Mouse (Mus musculus): Measurements from ENCODE around the gene Ddx39b. TPM values are rescaled to one million over a fixed set of nuclear protein-coding genes. Genes with fewer than 3 reads are reported as not detected.
A peak's percentile ranks its signal among the peaks of the same experiment; 100 is the strongest.

Gene Ddx39b
- total and polyA plus RNA-seq, 3 experiments: 208 to 411 (median 242) TPM

DNA sequence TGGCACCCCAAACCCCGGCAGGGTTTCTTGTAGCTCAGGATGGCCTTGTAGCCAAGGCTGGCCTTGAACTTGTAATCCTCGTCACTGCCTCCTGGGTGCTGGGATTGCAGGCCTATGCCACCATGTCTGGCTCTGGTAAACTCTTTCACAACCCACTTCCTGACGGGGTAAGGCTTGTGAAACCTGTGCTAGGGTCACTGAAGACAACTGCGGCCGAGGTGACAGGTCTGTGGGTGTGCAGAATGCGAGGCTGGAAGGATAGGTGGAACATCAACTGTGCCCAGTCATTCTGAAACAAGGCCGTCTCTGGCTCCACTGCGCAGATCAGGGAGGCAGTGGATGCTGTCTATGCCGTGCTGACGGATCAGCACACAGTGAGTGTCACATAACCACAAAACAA lies 10.5 kb upstream of the Ddx39b start (continued):
- peak; percentile 68; the same call in 1 of the 2 replicates for TF ChIP-seq MXI1 (IDR thresholded peaks at IDR 0.05; ENCODE audit: low read depth, low read length)
- TF ChIP-seq TBP (conservative IDR thresholded peaks at IDR 0.05; ENCODE audit: low read depth, low read length): no peak
- TF ChIP-seq MAFK (IDR thresholded peaks at IDR 0.05; ENCODE audit: insufficient replicate concordance, low read length): no peak
- TF ChIP-seq MAZ (IDR thresholded peaks at IDR 0.05; ENCODE audit: low read depth, low read length): no peak
- no peak for TF ChIP-seq CTCF (conservative IDR thresholded peaks at IDR 0.05 in 1 of 2, IDR thresholded peaks at IDR 0.05 in 1 of 2; ENCODE audit: low read depth in 2 of 2, low read length in 2 of 2)
- TF ChIP-seq MEF2A (IDR thresholded peaks at IDR 0.05; ENCODE audit: borderline replicate concordance, low read depth, low read length): no peak

DNA sequence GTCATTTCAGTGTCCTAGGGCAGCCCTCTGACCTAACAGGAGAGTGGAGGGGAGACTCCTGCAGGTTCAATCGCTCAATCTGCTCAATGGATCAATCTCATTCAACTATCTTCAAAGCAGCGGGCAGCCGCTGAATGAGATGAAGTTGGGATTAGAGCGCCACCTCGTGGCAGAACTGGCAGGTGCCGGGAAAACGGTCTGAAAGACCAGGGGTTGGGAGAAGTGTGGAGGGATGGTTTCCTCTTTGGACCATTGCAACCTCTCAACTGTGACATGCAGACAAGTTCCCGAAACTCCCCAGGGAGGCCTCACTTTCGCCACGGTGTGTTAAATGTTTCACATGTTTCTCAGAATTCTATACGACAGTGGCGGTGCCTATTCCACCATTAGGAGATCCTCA lies 9.5 kb upstream of the Ddx39b start:
- Histone ChIP-seq H3K4me2 (ENCODE audit: insufficient read depth, low read depth, poor library complexity, severe bottlenecking) (peak overlapping the region; percentile 69), H3K4me1 (ENCODE audit: control insufficient read depth in 1 of 2, insufficient read depth in 2 of 2) (peaks cover 17 to 67% of the 10 kb centered on the region in 2 experiments), H3K36me3 (replicated peaks in 1 of 2; ENCODE audit: control insufficient read depth in 1 of 2, insufficient read depth in 1 of 2, low read length in 1 of 2) (peaks cover 33 to 60% of the 10 kb centered on the region in 2 experiments), H3K9ac (ENCODE audit: insufficient read depth, low read depth) (peak overlapping the region; percentile 35; the same call in 1 of the 2 replicates), H3K27ac (ENCODE audit: insufficient read depth, low read depth) (peak overlapping the region; percentile 41), H3K79me2 (replicated peaks; ENCODE audit: control insufficient read depth, extremely low read depth, insufficient read depth, poor library complexity, severe bottlenecking) (peaks cover 31% of the 10 kb centered on the region), H3K27me3 (replicated peaks) (no peaks in the 10 kb centered on the region), H3K9me3 (replicated peaks; ENCODE audit: low read length) (no peaks in the 10 kb centered on the region), H3K4me3 (replicated peaks in 1 of 3; ENCODE audit: low read depth in 2 of 3, low read length in 2 of 3, poor library complexity in 1 of 3) (no peak overlapping the region)
- dilution Hi-C loops (cut with MboI; ENCODE audit: extremely low pct_ligation_motif_present, extremely low pct_unique_long_range_greater_than_20kb, low sequenced_read_pairs) (no loop called here), in situ Hi-C loops (cut with MboI; ENCODE audit: low pct_ligation_motif_present, low pct_unique_long_range_greater_than_20kb, low sequenced_read_pairs) (loop anchor here (5.0 to 10.0 kb wide), 3 partner anchors 60 to 217 kb away; partner anchors contain the start of genes Ly6g5b and Vwa7)
- peak; percentile 88 for DNase-seq (ENCODE audit: extremely low read depth)
- TF ChIP-seq E2F4 (IDR thresholded peaks at IDR 0.05; ENCODE audit: insufficient replicate concordance, low read depth, low read length): no peak
- 0 out of 2 replicates have a peak, but pooled peaks have one; percentile 22 for TF ChIP-seq EP300 (IDR thresholded peaks at IDR 0.05; ENCODE audit: low read length)
- TF ChIP-seq PAX5 (IDR thresholded peaks at IDR 0.05; ENCODE audit: low read length): no peak
- no peak for TF ChIP-seq USF2 (conservative IDR thresholded peaks at IDR 0.05; ENCODE audit: low read depth, low read length)
- 0 out of 2 replicates have a peak, but pooled peaks have one; percentile 17 for TF ChIP-seq MAZ (IDR thresholded peaks at IDR 0.05; ENCODE audit: low read depth, low read length)
- peak; percentile 47; the same call in 1 of the 2 replicates for TF ChIP-seq CHD2 (IDR thresholded peaks at IDR 0.05; ENCODE audit: low read length)
- TF ChIP-seq SMC3 (IDR thresholded peaks at IDR 0.05; ENCODE audit: low read depth, low read length): peak; percentile 96
- no peak for TF ChIP-seq UBTF (IDR thresholded peaks at IDR 0.05; ENCODE audit: low read depth, low read length)
- TF ChIP-seq MAX (IDR thresholded peaks at IDR 0.05; ENCODE audit: low read length): peak; percentile 59; the same call in 1 of the 2 replicates
- TF ChIP-seq MXI1 (IDR thresholded peaks at IDR 0.05; ENCODE audit: low read depth, low read length): no peak
- TF ChIP-seq ELF1 (IDR thresholded peaks at IDR 0.05; ENCODE audit: low read depth, low read length): peak; percentile 46
- TF ChIP-seq JUN (IDR thresholded peaks at IDR 0.05; ENCODE audit: insufficient read depth, low read depth, low read length): no peak
- no peak for TF ChIP-seq MAFK (IDR thresholded peaks at IDR 0.05; ENCODE audit: insufficient replicate concordance, low read length)
- TF ChIP-seq MYC (IDR thresholded peaks at IDR 0.05; ENCODE audit: low read depth, low read length): peak; percentile 65; the same call in 1 of the 2 replicates
- no peak; the same call in 1 of the 2 replicates for TF ChIP-seq NELFE (IDR thresholded peaks at IDR 0.05; ENCODE audit: low read depth, low read length)
- TF ChIP-seq KAT2A (IDR thresholded peaks at IDR 0.05; ENCODE audit: insufficient replicate concordance, low read length): no peak
- no peak for TF ChIP-seq POLR2A (IDR thresholded peaks at IDR 0.05; ENCODE audit: low read depth, low read length)
- TF ChIP-seq BHLHE40 (IDR thresholded peaks at IDR 0.05; ENCODE audit: low read depth, low read length): no peak
- peak; percentile 88 for TF ChIP-seq RAD21 (IDR thresholded peaks at IDR 0.05; ENCODE audit: low read depth, low read length)
- no peak for TF ChIP-seq CHD1 (IDR thresholded peaks at IDR 0.05; ENCODE audit: low read depth, low read length)
- 0 out of 2 replicates have a peak, but pooled peaks have one; percentile 22 for TF ChIP-seq NRF1 (IDR thresholded peaks at IDR 0.05; ENCODE audit: low read depth, low read length)
- no peak for TF ChIP-seq TBP (conservative IDR thresholded peaks at IDR 0.05; ENCODE audit: low read depth, low read length)
- TF ChIP-seq TCF12 (IDR thresholded peaks at IDR 0.05; ENCODE audit: low read depth, low read length): no peak
- no peak for TF ChIP-seq ETS1 (conservative IDR thresholded peaks at IDR 0.05; ENCODE audit: low read depth, low read length)
- peak; percentile 49 for TF ChIP-seq IRF4 (IDR thresholded peaks at IDR 0.05; ENCODE audit: low read depth, low read length)
- TF ChIP-seq CTCF (conservative IDR thresholded peaks at IDR 0.05 in 1 of 2, IDR thresholded peaks at IDR 0.05 in 1 of 2; ENCODE audit: low read depth in 2 of 2, low read length in 2 of 2): peak; percentile 80 to 94
- peak; percentile 41; the same call in 1 of the 2 replicates for TF ChIP-seq ZMIZ1 (IDR thresholded peaks at IDR 0.05; ENCODE audit: low read depth, low read length)
- TF ChIP-seq JUND (conservative IDR thresholded peaks at IDR 0.05; ENCODE audit: low read depth, low read length): no peak
- TF ChIP-seq HCFC1 (IDR thresholded peaks at IDR 0.05; ENCODE audit: low read depth, low read length): no peak
- 0 out of 2 replicates have a peak, but pooled peaks have one; percentile 34 for TF ChIP-seq MEF2A (IDR thresholded peaks at IDR 0.05; ENCODE audit: borderline replicate concordance, low read depth, low read length)
- no peak for TF ChIP-seq ZKSCAN1 (IDR thresholded peaks at IDR 0.05; ENCODE audit: borderline replicate concordance, low read depth, low read length)
- no peak for TF ChIP-seq RCOR1 (conservative IDR thresholded peaks at IDR 0.05; ENCODE audit: low read depth, low read length)
- TF ChIP-seq USF1 (IDR thresholded peaks at IDR 0.05; ENCODE audit: low read depth, low read length): no peak
- no peak for TF ChIP-seq ZNF384 (IDR thresholded peaks at IDR 0.05; ENCODE audit: low read depth, low read length)
- TF ChIP-seq ZC3H11A (IDR thresholded peaks at IDR 0.05; ENCODE audit: low read depth, low read length): peak; percentile 88
- no peak for TF ChIP-seq GABPA (IDR thresholded peaks at IDR 0.05; ENCODE audit: insufficient replicate concordance, low read depth, low read length)

All from CH12.LX (cell line).